Mouse (Mus musculus) right cerebral cortex, postnatal 4 days (tissue): ENCODE measurements at regions not wholly inside any gene's neighbourhood (a gene's known extent, or its start where the extent isn't known, plus 50 kb on each side); places are given as distances from the start of the nearest gene placed in this dataset.

Experiments used
- DNase-seq: peaks from one replicate; pipeline ENCODE4 v3.0.0-alpha.2; 2022

GRCm38 (mm10) chr4:152724741-152725140 lies 247.1 kb upstream of the Kcnab2 start:
- DNase-seq: no peak

- no peak for DNase-seq
Observed at GRCm38 (mm10) chr4:152724026-152724425, 246.4 kb upstream of the Kcnab2 start.

GRCm38 (mm10) chr4:152720528-152720927 lies 242.9 kb upstream of the Kcnab2 start:
- no peak for DNase-seq

- DNase-seq: no peak
Observed at GRCm38 (mm10) chr4:152719416-152720127, 241.9 kb upstream of the Kcnab2 start.

- no peak for DNase-seq
Observed at GRCm38 (mm10) chr4:152710339-152710738, 232.7 kb upstream of the Kcnab2 start.

- DNase-seq: peak; percentile 45
Observed at GRCm38 (mm10) chr4:152700217-152700616, 222.5 kb upstream of the Kcnab2 start.

GRCm38 (mm10) chr4:152697247-152697960 lies 219.7 kb upstream of the Kcnab2 start:
- no peak for DNase-seq

- DNase-seq: no peak
Observed at GRCm38 (mm10) chr4:152691735-152692134, 214.1 kb upstream of the Kcnab2 start.

- DNase-seq: no peak
Observed at GRCm38 (mm10) chr4:152691302-152691701, 213.6 kb upstream of the Kcnab2 start.

GRCm38 (mm10) chr4:152690766-152691165 lies 213.1 kb upstream of the Kcnab2 start:
- DNase-seq: no peak

- no peak for DNase-seq
Observed at GRCm38 (mm10) chr4:152689831-152690230, 212.2 kb upstream of the Kcnab2 start.

- no peak for DNase-seq
Observed at GRCm38 (mm10) chr4:152686509-152687081, 208.9 kb upstream of the Kcnab2 start.

GRCm38 (mm10) chr4:152674140-152674539 lies 196.5 kb upstream of the Kcnab2 start:
- DNase-seq: no peak

GRCm38 (mm10) chr4:152663482-152663881 lies 185.8 kb upstream of the Kcnab2 start:
- no peak for DNase-seq

- no peak for DNase-seq
Observed at GRCm38 (mm10) chr4:152663069-152663468, 185.4 kb upstream of the Kcnab2 start.

GRCm38 (mm10) chr4:152662439-152662838 lies 184.8 kb upstream of the Kcnab2 start:
- no peak for DNase-seq

- DNase-seq: no peak
Observed at GRCm38 (mm10) chr4:152650198-152650597, 172.5 kb upstream of the Kcnab2 start.

GRCm38 (mm10) chr4:152647620-152648019 lies 169.9 kb upstream of the Kcnab2 start:
- no peak for DNase-seq

GRCm38 (mm10) chr4:152647084-152647483 lies 169.4 kb upstream of the Kcnab2 start:
- no peak for DNase-seq

- no peak for DNase-seq
Observed at GRCm38 (mm10) chr4:152637088-152637487, 159.4 kb upstream of the Kcnab2 start.

- DNase-seq: no peak
Observed at GRCm38 (mm10) chr4:152633896-152634295, 156.2 kb upstream of the Kcnab2 start.

- DNase-seq: no peak
Observed at GRCm38 (mm10) chr4:152628111-152628510, 150.4 kb upstream of the Kcnab2 start.

GRCm38 (mm10) chr4:152625032-152626003 lies 147.6 kb upstream of the Kcnab2 start:
- peak; percentile 75 for DNase-seq
